Mouse (Mus musculus) gastrocnemius, postnatal 10 days (tissue): ENCODE results near the gene Sema3g. TPM values are rescaled to one million over a fixed set of nuclear protein-coding genes. Genes with fewer than 3 reads are reported as not detected.

Experiments
- DNase-seq: peaks from one replicate; pipeline ENCODE4 v3.0.0; 2021; ENCODE audit warnings: mixed read lengths
- total RNA-seq, 2 experiments: library from RNA; stranded (reverse); gene quantifications; 2 replicates each; pipeline ENCODE4 v1.2.3; 2021

Sema3g gene
- total RNA-seq, 2 experiments from 2014 or later: 7.5 to 8.7 TPM

DNA sequence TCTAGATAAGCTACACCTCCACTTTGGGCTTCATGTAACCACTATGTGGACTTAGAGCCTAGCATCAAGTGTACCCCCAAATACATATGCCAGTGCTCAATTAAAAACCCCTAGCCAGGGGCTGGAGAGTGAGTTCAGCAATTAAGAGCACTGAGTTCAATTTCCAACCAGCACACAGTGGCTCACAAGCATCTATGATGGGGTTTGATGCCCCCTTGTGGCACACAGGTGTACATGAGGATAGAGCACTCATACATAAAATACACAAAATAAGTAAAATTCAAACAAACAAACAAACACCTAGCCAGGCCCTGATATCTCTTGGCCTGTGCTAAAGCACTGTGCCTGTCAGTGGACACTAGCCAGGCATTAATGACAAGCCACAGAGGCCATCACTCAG lies 21.7 kb upstream of the Sema3g start:
- no peak for DNase-seq

- no peak for DNase-seq
Measured at GRCm38 (mm10) chr14:31197547-31198516, 19.8 kb upstream of the Sema3g start.

GRCm38 (mm10) chr14:31199599-31199998 lies 18.1 kb upstream of the Sema3g start:
- no peak for DNase-seq

DNA sequence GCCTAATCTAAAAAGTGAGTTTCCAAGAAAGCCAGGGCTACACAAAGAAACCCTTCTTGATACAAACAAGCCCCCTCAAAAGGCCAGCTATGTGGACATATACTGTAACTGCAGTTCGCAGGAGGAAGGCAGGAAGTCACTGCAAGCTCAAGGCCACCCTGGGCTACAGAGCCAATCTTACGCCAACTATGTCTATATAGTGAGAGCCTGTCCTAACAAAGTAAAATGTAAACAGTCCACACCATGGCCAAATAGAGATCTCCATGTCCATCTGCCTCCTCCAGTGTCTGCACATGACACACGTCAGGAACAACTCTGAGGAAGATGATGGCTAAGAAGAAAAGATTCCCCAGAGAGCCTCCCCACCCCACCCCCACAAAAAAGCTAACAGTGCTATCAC lies 17.6 kb upstream of the Sema3g start:
- DNase-seq: no peak

DNA sequence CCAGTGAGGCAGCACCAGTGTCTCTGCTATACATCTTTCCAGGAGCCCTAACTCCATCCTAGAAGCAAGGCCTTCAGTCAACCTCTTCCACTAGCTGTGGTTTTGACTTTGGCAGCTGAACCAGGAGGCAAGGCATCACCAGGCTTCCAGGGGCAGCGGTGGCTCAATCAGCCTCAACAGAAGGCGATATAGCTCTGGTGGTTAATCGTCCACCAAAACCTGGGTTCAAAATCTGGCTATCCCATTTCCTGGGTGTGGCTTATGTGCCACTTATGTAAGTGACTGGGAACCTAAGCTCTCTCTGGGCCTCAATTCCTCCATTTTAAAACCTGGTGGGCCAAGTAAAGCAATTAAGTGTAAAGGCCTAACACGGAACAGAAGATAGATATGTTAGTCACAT lies 12.8 kb upstream of the Sema3g start:
- no peak for DNase-seq

GRCm38 (mm10) chr14:31205244-31205561 lies 12.5 kb upstream of the Sema3g start:
- no peak for DNase-seq

- DNase-seq: peak; percentile 71
Measured at GRCm38 (mm10) chr14:31205562-31206467, 11.8 kb upstream of the Sema3g start.

- peak; percentile 97 for DNase-seq
Measured at GRCm38 (mm10) chr14:31206472-31206981, 11.1 kb upstream of the Sema3g start.

DNA sequence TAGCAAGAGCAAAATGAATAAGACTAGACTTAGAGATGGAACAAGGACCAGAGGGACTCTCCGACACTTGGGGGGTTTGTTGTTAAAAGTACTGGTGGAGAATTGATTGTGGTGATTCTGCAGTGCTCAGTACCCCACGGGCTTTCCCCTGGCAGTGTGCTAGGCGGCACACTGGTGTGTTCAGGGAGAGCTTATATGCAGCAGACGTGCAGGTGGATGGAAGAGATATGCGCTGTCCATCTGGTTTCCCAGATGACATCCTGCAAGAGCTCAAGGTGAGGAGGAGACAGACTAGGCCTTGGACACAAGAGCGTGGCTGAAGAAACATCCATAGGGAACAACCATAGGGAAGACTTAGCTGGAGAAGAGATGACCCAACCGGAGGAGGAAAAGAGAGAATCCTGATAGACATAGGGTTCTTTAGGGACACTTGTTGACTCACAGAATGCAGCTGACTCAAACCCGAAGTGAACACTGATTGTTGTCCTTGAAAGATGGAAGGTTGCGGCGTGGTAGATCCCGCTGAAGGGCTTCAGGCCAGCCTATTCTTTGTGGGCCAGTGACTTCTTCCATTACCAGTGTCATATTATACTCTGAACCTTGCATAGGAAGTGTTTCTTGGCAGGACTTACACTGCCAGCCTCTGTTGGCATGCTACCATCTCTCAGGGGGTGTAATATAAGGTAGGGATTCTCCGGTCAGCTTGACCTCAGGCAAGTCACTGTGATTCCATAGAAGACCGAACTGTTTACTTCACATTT lies 10.4 kb upstream of the Sema3g start:
- DNase-seq: no peak

GRCm38 (mm10) chr14:31208084-31208483 lies 9.6 kb upstream of the Sema3g start, which contains the start of gene Tnnc1:
Gene Tnnc1 (plus strand): TSS chr14:31208312.
- DNase-seq: no peak

DNA sequence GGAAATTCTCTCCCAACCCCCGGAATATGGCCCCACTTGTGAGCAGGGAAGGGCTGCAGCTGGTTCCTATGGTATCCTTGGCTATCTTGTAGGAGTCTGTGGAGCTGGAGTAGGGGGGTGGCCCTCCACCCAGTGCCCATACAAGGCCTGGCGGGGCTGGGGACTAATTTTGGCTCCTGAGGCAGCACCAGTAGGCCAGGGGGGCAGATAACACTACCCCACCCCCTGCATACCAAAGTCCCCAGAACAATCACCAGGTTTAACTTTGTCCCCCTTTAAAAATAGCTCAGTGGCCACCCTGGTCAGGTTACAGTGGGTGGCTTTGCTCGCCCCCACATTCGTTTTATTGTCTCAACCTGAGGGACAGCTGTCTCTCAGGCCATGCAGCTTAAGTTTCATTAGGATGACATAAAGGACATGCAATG lies 8.5 kb upstream of the Sema3g start:
- no peak for DNase-seq

DNA sequence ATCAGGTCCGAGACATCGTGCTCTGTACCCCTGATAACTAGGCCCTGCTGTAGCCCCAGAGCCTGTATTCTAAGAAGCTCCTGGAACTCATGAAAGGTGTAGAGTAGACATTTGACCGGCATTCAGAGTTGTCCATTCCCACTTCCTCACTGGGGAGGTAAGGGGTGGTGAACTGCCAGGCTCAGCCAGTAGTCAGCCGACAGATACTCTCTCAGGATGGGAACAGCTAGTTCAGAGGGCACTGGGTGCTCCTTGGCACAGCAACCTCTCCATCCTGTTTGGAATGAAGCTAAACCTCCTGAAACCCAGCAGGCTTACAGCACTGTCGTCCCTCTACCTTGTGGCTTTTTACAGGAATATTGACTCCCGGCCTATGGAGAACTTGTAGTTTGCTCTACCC lies 5.8 kb upstream of the Sema3g start:
- DNase-seq: no peak

DNA sequence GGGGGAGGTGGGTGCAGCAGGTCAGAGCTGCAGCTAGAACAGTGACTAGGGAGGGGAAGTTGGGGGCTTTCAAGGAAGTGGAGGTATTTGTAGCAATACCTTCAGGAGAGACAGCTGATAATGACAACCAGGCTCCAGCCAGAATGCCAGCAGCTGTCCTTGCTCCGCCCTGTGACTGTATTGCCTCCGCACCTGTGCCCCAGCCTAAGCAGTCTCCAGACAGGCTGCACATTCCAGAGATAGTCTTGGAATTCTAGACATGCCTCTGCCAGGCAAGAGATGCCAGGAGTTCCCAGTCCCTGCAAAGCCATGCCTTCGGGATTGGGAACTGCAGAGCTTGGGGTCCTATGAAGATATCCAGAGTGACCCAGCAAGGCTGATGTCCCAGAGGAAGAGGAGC lies 5.2 kb upstream of the Sema3g start:
- DNase-seq: no peak

- DNase-seq: no peak
Measured at GRCm38 (mm10) chr14:31213868-31214267, 3.8 kb upstream of the Sema3g start.

DNA sequence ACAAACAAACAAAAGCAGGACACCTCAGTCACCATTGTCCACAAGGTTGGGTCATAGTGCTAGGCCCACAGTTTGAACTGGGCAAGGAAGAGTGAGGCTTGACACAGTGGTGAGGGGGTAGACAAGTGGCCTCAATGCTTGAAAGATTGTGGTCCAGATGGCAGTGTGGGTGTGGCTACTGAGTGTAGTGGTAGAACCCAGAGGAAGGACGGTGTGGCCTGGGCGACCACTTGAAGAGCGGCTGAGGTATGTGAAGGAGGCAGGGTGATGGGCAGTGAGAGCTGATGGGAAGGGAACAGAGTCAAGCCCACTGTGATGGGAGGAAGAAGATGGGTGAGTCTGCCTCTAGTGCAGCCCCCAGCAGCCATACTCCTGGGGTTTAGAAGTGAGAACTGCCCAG lies 3.0 kb upstream of the Sema3g start:
- no peak for DNase-seq

- peak; percentile 56 for DNase-seq
Measured at GRCm38 (mm10) chr14:31215157-31216002, 2.3 kb upstream of the Sema3g start.

DNA sequence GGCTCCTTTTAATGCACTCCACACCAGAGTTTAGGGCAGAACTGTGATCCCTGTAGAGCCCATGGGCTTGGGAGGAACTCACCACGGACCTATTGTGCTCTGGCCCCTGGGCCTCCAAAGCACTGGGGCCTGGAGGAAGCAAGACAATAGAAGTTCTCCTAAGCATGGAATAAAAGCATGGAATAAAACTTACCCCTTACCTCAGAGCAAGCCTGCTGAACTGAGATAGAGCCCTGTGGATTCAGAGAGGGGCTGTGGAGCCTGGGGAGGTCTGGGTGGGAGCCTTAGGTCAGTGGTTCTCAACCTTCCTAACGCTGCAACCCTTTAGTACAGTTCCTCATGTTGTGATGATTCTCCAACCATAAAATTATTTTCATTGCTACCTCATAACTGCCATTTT lies 814 bp upstream of the Sema3g start, which contains the start of gene Nisch:
Gene Nisch, minus strand, starts transcription at position 101 of the 400 bp plus-strand sequence.
- DNase-seq: no peak

DNA sequence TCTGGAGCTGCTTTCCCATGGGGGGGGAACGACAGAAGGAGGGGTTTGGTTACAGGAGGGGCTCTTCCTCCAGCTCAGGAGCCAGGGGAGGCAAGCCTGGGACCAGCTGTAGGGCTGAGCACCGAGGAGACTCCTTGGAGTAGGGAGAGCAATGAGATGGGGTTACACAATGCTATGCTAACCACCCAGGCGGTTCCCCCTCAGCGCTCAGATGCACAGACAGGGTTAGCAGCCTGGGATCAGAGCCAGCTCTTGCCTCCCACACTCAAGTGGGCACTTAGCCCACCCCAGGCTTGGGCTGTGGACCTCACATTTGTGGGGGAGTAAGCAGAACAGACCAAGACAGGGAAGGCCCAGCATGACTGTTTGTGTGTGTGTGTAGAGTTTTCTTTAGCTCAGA lies 9.3 kb downstream of the Sema3g start:
- DNase-seq: peak; percentile 48

DNA sequence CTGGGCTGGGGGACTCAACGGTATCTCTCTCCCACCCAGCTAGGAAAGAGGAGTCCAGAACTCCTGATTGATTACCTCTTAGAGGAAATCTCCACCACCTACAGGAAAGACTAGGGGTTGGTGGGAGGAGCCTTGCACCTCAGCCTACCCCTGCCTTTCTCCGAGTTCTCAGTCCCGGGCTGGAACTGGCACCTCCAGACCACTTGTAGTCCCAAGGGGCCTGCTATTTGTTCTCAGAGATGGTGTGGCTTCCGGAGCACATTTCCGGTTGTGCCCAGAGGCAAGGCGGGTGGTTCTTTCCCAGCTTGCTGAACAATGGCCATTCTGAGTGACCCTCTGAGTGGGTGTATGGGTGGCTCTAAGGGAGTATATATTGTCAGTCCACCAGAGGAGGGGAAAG lies 10.6 kb downstream of the Sema3g start:
- no peak for DNase-seq

DNA sequence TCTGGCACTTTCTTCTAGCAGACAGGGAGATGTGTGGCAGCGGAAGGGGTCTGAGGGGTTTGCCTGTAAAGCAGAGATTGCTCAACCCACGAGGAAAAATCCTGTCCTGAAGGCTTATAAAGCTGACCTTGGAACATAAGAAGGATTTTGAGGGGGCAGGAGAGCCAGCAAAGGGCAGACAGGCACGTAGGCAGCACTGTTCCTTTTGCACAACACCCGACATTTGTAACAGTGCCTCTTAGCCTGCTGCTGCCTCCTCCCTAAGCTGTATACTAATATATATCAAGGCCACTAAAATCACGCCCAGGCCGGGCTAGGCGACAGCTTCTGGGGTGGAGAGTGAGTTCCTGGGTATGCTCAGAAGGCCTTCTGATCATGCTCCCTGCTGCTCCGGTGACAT lies 12.8 kb downstream of the Sema3g start:
- no peak for DNase-seq
